Mouse (Mus musculus) megakaryocyte progenitor cell, adult 5-6 weeks (primary cell): ENCODE results near the gene Pard3b. TPM values are rescaled to one million over a fixed set of nuclear protein-coding genes. Genes with fewer than 3 reads are reported as not detected.

ENCODE experiments used
- ATAC-seq: replicated peaks from 2 replicates; pipeline ENCODE4 v1.8.0; 2016; ENCODE audit warnings: mild to moderate bottlenecking, moderate TSS enrichment, inconsistent platforms; ENCODE audit not compliant: poor library complexity
- total RNA-seq, 2 experiments: library from RNA; stranded (forward) in 1 of 2; stranded (reverse) in 1 of 2; fragments of 157-497, 149-512 nt in 1 of 2; fragments of 200-1000 nt in 1 of 2; gene quantifications; 2 replicates each; pipeline versions ENCODE4 v1.2.3 to v1.2.4; 2015 to 2017

The Pard3b gene
- total RNA-seq, 2 experiments from 2014 or later: 1.4 to 3.0 TPM

- peak; percentile 97 for ATAC-seq
These were observed 590.5 kb downstream of the Pard3b start for GRCm38 (mm10) chr1:62229129-62229528.

DNA sequence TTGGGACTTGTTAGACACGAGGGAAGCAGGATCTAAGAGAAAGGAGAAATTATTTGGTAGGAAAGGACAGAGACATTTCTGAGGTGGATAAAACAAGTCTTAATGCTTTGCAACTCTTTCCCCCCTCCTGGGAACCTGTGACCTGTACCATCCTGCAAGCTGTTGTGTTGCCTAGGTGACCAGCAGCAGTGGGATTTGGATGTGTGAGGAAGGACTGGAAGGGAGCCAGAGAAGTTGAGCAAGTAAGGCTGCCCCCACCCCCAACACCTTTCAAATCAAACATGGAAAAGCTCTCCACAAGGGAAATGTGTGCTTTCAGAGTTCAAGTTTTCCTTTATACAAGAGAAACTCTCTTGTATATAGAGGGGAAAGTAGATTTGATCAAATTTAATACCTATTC, 595.4 kb downstream of the Pard3b start:
- no peak for ATAC-seq

- ATAC-seq: no peak
These were observed 596.5 kb downstream of the Pard3b start for GRCm38 (mm10) chr1:62235121-62235520.

DNA sequence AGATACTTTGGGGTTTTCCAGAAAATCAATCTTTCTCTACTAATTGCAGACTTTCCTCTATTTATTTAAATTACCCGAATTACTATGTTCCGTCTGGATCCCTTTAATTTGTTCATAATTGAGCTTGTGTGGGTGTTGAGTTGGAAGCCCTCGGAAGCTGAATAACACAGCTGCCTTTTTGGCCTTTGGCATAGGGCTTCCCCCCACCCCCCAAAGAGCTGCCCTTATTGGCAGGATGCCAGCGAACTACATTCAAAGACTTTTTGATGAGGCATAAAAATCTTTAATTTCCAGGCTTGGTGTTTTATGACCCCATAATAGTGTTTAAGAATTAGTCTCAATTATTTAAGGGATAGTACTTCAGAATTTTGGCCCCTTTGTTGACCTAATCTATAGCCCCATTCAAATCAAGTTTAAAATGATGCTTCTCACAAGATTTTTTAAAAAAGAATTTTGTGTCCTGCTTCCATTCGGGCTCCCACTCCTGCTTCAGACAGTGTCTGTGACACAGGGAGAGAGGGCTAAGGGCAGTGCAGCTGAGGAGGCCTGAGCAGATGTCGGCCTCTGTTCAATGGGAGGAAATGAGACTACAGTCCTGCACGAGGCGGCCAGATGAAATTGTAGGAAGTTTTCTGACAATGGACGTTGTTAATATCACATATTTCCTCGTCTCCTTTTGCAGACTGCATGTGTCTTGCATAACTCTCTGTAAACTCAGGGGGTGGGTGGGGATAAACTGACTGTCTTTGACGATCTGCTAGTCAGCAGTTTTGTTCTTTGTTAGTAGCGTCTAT, 605.8 kb downstream of the Pard3b start:
- peak; percentile 50 for ATAC-seq

DNA sequence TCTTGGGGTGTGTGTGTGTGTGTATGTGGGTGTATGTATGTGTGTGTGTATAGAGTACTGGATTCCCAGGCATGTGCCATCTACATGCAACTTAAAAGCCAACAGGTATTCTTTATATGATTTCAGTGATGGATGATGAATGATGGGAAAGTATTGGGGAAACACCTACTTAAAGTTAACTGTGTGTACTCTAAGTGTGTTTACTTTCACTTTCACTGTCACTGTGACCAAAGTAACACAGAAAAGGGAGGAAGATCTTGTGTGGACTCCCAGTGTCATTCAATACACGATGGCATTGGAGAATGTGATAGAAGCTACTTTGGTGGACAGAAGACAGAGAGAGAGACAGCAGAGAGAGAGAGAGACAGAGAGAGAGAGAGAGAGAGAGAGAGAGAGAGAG, 613.8 kb downstream of the Pard3b start:
- no peak for ATAC-seq

GRCm38 (mm10) chr1:62254316-62254715, 615.7 kb downstream of the Pard3b start:
- ATAC-seq: no peak

DNA sequence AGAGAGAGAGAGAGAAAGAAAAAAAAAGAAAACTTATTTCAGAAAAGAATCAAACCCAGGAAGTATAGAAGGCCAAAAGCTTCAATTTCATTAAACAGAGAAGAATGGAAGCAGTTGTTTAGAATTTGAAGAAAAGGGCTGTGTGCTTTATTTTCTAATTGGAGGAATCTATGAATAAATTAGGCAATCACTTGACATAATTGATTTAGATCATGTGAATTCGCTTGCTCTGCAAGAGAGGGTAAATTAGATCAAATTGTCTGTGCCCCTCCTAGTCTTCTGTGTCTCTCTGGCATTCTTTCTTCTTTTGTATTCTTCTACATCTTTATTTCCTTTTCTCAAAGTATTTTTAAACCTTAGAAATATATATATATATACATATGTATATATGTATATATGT, 616.3 kb downstream of the Pard3b start:
- no peak for ATAC-seq

DNA sequence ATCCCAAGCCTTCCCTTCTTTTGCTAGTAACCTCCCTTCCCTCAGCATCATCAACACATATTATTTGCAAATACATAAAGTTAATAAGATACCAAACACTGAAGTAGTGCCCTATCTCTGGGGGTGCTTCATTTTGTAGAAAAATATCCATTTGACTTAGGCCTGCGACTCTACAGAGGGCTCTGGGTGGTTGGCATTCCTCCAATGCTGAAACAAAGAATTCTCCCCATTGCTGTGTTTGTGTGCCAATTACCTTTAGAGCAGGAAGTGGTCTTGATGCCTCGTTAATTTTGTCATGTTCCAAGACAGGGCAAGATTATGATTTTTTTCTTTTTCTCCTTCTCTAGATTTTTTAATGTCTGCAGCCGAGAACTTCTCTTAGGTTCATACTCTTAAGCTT, 637.8 kb downstream of the Pard3b start:
- no peak for ATAC-seq

DNA sequence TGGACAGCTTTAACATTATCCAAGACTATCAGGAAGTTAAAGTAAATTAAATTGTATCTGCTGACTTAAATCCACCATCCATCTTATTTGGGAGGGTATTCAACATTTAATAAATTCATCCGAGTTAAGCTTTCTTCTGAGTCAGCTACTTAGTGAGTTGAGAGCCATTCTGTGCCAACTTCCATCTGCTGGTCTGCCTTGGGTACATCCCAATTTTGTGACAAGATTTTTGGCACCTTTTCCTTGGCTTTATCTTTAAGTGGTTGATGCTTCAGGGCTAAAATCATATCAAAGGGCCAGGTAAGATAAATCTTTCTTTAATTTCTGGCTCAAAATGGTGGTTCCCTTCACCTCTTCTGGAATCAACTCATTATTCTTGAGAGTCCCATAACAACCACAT, 640.0 kb downstream of the Pard3b start:
- ATAC-seq: no peak

DNA sequence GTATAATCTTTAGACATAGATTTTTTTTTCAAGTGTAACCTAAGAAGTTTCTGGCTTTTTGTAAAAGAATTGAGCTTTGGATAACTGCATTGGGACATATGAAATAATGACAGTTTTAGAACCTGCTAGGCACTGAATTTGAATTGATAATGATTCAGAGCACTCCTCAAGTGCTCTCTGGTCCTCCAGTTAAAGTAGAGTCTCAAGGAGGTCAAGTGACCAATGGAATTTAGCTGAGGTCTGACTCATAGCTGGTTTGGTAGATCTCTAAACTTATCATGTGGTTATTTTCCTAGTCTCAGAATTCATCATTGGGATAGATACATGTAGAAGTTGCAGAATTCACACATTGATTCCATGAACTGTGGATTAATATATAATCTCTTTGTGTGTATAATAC, 642.0 kb downstream of the Pard3b start:
- ATAC-seq: no peak

DNA sequence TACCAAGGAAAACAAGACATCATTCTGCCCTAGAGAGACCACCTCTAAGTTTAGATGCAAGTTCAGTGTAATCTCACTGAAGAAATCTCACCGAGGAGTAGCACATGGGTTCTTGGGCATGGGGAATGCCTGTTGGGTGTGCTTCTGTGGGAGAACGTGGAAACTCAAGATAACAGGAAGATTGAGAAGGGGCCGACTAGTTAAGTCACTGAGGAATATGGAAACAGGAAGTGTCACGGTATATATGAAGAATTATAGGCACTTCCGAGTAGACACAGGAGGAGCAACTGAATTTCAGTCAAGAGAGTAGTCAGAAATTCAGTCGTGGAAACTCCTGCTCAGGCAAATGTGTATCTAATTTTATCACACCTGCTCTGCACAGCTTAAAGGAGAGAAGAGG, 644.2 kb downstream of the Pard3b start:
- ATAC-seq: peak; percentile 55

DNA sequence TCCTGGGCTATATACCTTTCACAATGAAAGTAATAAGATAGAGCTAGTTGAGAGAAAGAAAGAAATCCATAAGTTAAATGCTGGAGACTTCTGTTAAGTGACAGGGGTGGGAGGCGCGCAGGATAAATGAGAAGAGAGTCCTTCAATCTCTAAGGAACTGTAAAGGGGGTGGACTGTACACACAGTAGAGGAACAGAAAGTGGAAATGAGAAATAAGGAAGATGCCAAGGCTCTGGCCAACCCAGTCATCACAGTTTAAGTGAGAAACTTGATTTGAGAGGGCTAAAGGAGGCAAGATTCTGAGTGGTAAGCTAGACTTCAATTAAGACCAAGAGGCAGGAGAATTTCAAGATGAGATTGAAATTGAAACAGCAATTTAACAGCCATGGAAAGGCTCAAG, 645.0 kb downstream of the Pard3b start:
- ATAC-seq: peak; percentile 86

DNA sequence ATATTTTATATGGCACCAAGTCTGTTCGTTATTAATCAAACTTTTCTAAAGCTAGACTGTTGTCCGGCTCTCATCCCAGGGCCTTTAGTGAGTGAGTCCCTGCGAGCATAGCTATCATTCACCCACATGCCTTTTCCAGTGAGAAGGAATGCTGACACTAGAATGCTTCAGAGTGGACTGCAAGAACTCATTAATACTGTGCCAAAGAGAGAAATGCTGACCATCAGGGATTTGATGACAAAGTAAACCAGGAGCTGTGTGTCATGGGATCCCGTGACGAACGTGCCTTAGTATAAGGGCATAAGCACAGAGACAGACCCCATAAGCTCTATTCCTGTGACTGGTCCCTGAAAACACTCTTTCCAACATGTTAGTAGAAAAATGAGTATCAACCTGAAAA, 670.8 kb downstream of the Pard3b start:
- ATAC-seq: no peak

DNA sequence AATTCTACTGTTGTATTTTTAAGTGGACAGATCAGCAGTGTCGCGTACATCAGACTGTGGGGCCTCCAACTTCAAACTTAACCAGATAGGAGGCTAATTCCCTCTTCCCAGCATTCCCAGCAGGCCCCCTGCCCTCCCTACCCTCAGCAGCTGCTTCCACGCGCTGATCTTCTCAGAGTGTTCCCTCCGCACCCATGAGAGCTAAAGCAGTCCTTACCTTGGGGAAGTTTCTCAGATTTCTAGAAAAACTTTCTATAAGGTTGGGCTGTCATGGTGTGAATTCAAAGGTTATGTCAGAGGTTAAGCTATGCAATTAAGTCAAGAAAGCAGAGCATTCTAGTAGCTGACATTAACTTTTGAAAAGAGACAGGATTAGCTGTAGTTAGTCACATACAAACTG, 686.6 kb downstream of the Pard3b start:
- no peak for ATAC-seq

DNA sequence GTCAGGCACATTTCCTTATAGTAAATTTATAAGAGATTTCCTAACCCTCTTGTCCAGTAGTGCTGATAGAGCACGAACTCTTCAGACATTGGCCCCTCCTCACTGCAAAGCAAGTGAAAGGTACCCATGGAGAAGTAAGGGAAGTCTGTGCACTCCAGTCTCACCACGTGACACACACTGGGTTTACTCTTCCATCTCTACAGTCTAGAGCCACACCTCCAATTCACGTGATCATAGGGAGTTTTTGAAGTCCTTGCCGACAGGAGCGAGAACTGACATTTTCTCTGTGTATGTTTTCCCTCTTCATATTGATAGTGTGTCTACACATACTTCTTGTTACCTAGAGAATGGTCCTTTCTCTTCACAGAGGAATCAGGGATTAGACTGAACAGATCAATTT, 689.1 kb downstream of the Pard3b start:
- no peak for ATAC-seq

DNA sequence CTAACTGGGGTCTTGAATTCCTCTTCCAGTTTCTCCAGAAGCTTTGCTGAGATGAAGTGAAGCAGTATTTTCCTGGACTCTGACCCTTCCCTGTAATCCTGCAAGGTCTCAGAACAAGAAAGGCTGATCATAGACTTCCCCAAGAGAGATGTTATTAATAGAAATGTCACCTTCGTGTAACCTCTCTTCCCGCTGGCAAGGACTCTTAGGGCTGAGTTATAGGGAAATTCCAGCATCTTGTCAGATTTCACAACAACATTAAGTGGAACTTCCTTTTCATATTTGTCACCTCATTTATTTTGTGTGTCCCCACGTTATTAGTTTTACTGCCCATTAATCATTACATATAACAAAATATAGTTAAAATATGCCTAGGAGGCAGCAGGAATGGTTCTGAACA, 690.2 kb downstream of the Pard3b start:
- no peak for ATAC-seq

DNA sequence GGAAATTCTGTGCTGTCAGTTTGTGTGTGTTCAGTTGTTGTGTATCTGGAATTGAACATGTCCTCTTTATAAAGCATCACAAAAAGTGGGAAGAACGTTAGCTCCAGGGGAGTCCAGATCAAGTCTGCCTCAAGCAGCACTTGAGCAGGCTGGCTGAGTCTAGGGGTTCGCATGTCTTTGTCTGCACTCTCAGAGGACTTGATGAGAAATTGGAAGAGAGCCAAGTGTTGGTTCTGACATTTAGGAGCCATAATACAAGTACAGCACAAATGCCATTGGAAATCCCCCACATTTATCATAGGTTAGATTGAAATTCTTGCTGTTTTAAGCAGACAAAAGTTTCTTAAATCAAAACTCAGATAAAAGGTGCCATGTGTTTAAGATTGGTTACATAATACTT, 694.4 kb downstream of the Pard3b start:
- ATAC-seq: no peak

DNA sequence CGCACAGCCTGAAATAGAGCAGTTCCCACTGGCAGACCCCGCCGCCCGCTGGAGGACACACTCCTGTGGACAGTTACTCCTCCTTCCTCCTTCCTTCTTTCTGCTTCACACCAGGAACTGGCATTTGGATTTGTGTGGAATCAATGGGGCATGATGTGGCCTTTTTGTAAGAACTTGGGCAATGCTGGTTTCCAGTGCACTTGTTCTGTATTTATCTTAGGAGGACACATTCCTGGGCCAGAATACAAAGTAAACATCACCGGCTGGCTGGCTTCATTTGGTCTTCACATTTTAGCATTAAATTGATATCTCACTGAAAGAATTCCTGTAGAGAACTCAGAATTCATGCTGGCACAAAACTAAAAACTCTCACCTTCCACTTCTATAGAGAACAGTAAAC, 695.6 kb downstream of the Pard3b start:
- no peak for ATAC-seq

- ATAC-seq: no peak
These were observed 701.6 kb downstream of the Pard3b start for GRCm38 (mm10) chr1:62340261-62340660.

DNA sequence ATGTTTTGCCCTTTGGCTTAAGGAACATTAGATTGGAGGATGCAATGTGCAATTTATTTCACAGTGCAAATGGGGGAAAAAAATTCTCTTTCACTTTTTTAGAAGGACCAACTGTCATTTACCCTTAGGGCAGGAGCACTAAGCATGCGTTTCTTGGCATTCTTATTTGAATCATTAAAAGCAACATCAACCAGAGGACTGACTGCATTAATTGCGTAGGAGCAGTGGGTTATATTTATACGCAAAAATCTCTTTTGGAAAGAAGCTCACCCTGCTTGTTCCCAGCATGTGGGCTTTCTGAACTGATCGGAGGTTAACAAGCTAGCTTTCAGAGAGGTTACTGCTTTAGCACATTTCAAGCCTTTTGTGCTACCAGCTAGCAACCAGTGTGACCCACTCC, 705.7 kb downstream of the Pard3b start:
- no peak for ATAC-seq

- ATAC-seq: no peak
These were observed 709.7 kb downstream of the Pard3b start for GRCm38 (mm10) chr1:62348371-62348770.

GRCm38 (mm10) chr1:62355496-62355895, 716.9 kb downstream of the Pard3b start:
- ATAC-seq: no peak

DNA sequence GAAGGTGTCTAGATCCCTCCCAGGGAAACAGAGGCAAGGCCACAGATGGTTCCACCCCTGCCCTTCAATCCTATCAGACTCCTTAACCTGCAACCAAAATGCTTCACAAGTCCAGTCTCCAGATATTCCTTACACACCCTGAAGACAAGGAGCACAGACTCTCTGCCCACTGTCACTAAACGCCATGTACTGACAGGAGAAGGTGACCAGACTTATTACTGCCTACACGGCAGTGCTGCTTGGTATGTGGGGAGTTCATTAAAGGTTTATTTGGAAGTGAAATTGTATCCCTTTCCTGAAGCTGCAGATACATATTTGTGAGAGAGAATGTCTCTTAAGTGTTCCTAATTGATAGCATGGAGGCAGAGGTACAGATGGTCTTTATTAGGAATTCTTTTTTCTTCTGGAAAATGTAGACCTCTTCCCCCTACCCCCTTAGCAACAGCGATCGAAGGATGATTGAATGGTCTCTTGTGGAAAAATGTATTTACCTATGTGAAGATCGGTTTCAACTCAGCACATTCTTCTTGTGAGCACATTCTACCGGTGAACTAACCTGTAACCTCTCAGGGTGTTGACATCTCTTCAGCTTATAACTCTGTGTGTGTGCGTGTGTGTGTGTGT, 735.9 kb downstream of the Pard3b start:
- no peak for ATAC-seq
